Mouse (Mus musculus) G1E (cell line): ENCODE measurements around the gene Slc50a1. TPM values are rescaled to one million over a fixed set of nuclear protein-coding genes. Genes with fewer than 3 reads are reported as not detected.

Experiments
- ATAC-seq: 2 replicates; pipeline ENCODE4 v1.8.0; 2016; ENCODE audit warnings: mild to moderate bottlenecking; ENCODE audit not compliant: insufficient number of reproducible peaks, poor library complexity, low FRiP score, severe bottlenecking; ENCODE audit errors: extremely low read depth
- DNase-seq: peaks from one replicate; pipeline ENCODE4 v3.0.0; 2012; ENCODE audit warnings: low spot score
- H3K27me3 ChIP-seq: 2 replicates; pipeline ENCODE4 v1.6.1; 2012; ENCODE audit warnings: mild to moderate bottlenecking, low read length, inconsistent platforms; ENCODE audit not compliant: insufficient read depth
- H3K36me3 ChIP-seq: replicated peaks from 2 replicates; pipeline ENCODE3; 2012; ENCODE audit warnings: mild to moderate bottlenecking, inconsistent platforms
- H3K4me1 ChIP-seq: 2 replicates; pipeline ENCODE4 v1.6.1; 2012; ENCODE audit warnings: low read depth, low read length, inconsistent platforms, mixed read lengths; ENCODE audit not compliant: insufficient read depth
- H3K4me3 ChIP-seq: 2 replicates; pipeline ENCODE4 v1.5.1; 2012; ENCODE audit warnings: low read depth, mild to moderate bottlenecking, inconsistent platforms, low read length, moderate library complexity, mixed read lengths
- H3K9me3 ChIP-seq: replicated peaks from 2 replicates; pipeline ENCODE4 v1.6.1; 2012; ENCODE audit warnings: inconsistent platforms
- CTCF ChIP-seq: IDR thresholded peaks from 2 replicates; pipeline ENCODE4 v1.5.1; 2012; ENCODE audit warnings: low read depth, low read length, inconsistent platforms, mixed read lengths
- GATA1 ChIP-seq: IDR thresholded peaks from 2 replicates; pipeline ENCODE4 v1.6.1; 2012; ENCODE audit warnings: borderline replicate concordance, low read length, inconsistent platforms, mixed read lengths
- GATA2 ChIP-seq: IDR thresholded peaks from 2 replicates; pipeline ENCODE4 v1.6.1; 2012; ENCODE audit warnings: low read depth, low read length, inconsistent platforms, borderline replicate concordance
- POLR2AphosphoS5 ChIP-seq: IDR thresholded peaks from 2 replicates; pipeline ENCODE4 v1.6.1; 2012; ENCODE audit warnings: low read depth, low read length, inconsistent platforms; ENCODE audit not compliant: insufficient replicate concordance
- TAL1 ChIP-seq: conservative IDR thresholded peaks from 2 replicates; pipeline ENCODE4 v1.6.1; 2012; ENCODE audit warnings: low read depth, low read length, inconsistent platforms, mixed read lengths
- polyA plus RNA-seq: library from polyadenylated mRNA; stranded (reverse); fragments of >175 nt; gene quantifications from 2 replicates; pipeline ENCODE4 v1.2.3, GENCODE M21; 2012
- total RNA-seq, 2 experiments: library from RNA; stranded (forward) in 1 of 2; stranded (reverse) in 1 of 2; fragments of 200-1000 nt in 1 of 2; fragments of >200 nt in 1 of 2; fragmentation: Nextera tagmentation in 1 of 2; gene quantifications; 2 replicates each; pipeline ENCODE4 v1.2.3; 2014 to 2017

The Slc50a1 gene
- total and polyA plus RNA-seq, 3 experiments: 0.66 TPM; not detected in 2

- Histone ChIP-seq H3K4me3 (no peak overlapping the region), H3K4me1 (peaks cover 6% of the 10 kb centered on the region), H3K36me3 (peaks cover 12% of the 10 kb centered on the region), H3K27me3 (peaks cover 27% of the 10 kb centered on the region), H3K9me3 (no peaks in the 10 kb centered on the region)
- no peak for TF ChIP-seq CTCF
- no peak for TF ChIP-seq GATA2
- no peak for TF ChIP-seq POLR2AphosphoS5
- no peak for TF ChIP-seq TAL1
- no peak for TF ChIP-seq GATA1
- no peak for ATAC-seq
- DNase-seq: no peak
Observed at GRCm38 (mm10) chr3:89270891-89271290, 521 bp upstream of the Slc50a1 start.

- ATAC-seq: no peak
- Histone ChIP-seq H3K9me3 (no peaks in the 10 kb centered on the region), H3K36me3 (peaks cover 12% of the 10 kb centered on the region), H3K4me3 (no peak overlapping the region), H3K4me1 (peaks cover 6% of the 10 kb centered on the region), H3K27me3 (peaks cover 36% of the 10 kb centered on the region)
- TF ChIP-seq TAL1 (no peak), POLR2AphosphoS5 (no peak), GATA2 (no peak), CTCF (no peak), GATA1 (no peak)
- no peak for DNase-seq
Observed at GRCm38 (mm10) chr3:89268916-89269315, 1.5 kb downstream of the Slc50a1 start.

GRCm38 (mm10) chr3:89266439-89266893, 3.9 kb downstream of the Slc50a1 start:
- H3K4me3 ChIP-seq: peak overlapping the region; percentile 82
- H3K9me3 ChIP-seq: no peaks in the 10 kb centered on the region
- peaks cover 12% of the 10 kb centered on the region for H3K36me3 ChIP-seq
- TF ChIP-seq GATA1 (no peak), TAL1 (no peak), CTCF (no peak), GATA2 (no peak), POLR2AphosphoS5 (no peak)
- H3K27me3 ChIP-seq: peaks cover 34% of the 10 kb centered on the region
- DNase-seq (peak; percentile 62), ATAC-seq (peak; percentile 75)
- peaks cover 8% of the 10 kb centered on the region for H3K4me1 ChIP-seq

- no peaks in the 10 kb centered on the region for H3K9me3 ChIP-seq
- no peak overlapping the region for H3K4me3 ChIP-seq
- H3K4me1 ChIP-seq: peaks cover 8% of the 10 kb centered on the region
- TF ChIP-seq GATA1 (no peak), CTCF (no peak), GATA2 (no peak), TAL1 (no peak), POLR2AphosphoS5 (no peak)
- H3K36me3 ChIP-seq: no peaks in the 10 kb centered on the region
- ATAC-seq (no peak), DNase-seq (no peak)
- peaks cover 53% of the 10 kb centered on the region for H3K27me3 ChIP-seq
Observed at GRCm38 (mm10) chr3:89262417-89262816, 8.0 kb downstream of the Slc50a1 start.

GRCm38 (mm10) chr3:89260211-89260610, 10.2 kb downstream of the Slc50a1 start:
- no peak overlapping the region for H3K4me3 ChIP-seq
- ATAC-seq: no peak
- TF ChIP-seq GATA2 (no peak), CTCF (no peak), GATA1 (no peak), POLR2AphosphoS5 (no peak), TAL1 (no peak)
- no peak for DNase-seq
- H3K9me3 ChIP-seq: no peaks in the 10 kb centered on the region
- H3K27me3 ChIP-seq: peaks cover 55% of the 10 kb centered on the region
- no peaks in the 10 kb centered on the region for H3K36me3 ChIP-seq
- H3K4me1 ChIP-seq: 0 out of 2 replicates have a peak, but pooled peaks cover 2% of the 10 kb centered on the region

GRCm38 (mm10) chr3:89259076-89259475, 11.3 kb downstream of the Slc50a1 start, which contains the start of gene Dpm3:
Dpm3 (plus strand) TSS chr3:89259358.
- Histone ChIP-seq H3K4me1 (peaks cover 7% of the 10 kb centered on the region; the same call in 1 of the 2 replicates), H3K9me3 (no peaks in the 10 kb centered on the region), H3K36me3 (no peaks in the 10 kb centered on the region), H3K4me3 (no peak within 1 kb of the TSS), H3K27me3 (peaks cover 54% of the 10 kb centered on the region)
- no peak for ATAC-seq
- DNase-seq: no peak
- TF ChIP-seq GATA1: no peak
- TF ChIP-seq CTCF: no peak
- no peak for TF ChIP-seq GATA2
- TF ChIP-seq TAL1: no peak
- no peak for TF ChIP-seq POLR2AphosphoS5

GRCm38 (mm10) chr3:89256177-89256576, 14.2 kb downstream of the Slc50a1 start:
- DNase-seq: no peak
- H3K4me1 ChIP-seq: peaks cover 13% of the 10 kb centered on the region
- TF ChIP-seq TAL1: no peak
- TF ChIP-seq POLR2AphosphoS5: no peak
- no peak for TF ChIP-seq GATA1
- no peak for TF ChIP-seq GATA2
- no peak for TF ChIP-seq CTCF
- ATAC-seq: no peak
- H3K27me3 ChIP-seq: peaks cover 67% of the 10 kb centered on the region
- no peaks in the 10 kb centered on the region for H3K9me3 ChIP-seq
- no peaks in the 10 kb centered on the region for H3K36me3 ChIP-seq
- no peak overlapping the region for H3K4me3 ChIP-seq
